In the genomic region with DNA sequence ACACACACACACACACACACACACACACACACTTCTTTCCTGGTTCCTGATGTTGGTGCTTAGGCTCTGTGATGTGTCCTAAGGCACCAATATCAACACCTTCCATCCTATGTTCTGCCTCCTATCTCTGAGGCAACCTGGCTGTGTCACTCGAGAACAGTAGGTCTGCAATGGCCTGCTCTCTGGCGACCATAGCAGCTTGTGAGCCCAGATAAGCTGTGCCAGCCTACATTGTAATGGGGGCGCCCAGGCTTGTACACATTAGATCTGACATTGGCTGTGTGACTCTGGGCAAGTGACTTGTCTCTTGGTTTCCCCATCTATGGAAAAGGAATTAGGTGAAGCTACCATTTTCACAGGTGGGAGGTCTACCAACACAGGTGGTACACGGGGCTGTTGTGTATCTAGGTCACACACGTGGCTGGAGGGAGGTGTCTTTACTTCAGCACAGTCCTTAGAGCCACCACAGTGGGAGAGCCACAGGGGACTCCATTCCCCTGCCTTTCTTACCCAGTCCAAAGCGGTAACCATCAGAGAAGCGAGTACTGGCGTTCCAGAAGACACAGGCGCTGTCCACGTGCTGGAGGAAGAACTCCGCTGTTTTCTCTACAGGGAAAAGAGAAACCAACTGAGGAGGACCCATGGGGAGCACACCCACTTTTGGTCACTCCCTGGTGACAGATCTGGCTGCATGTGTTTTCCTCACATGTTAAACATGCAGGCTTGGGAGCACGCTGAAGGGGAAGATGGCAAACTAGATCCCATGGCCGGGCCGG, we compare ENCODE assay signal across 16 mouse cellular contexts. TPM values are rescaled to one million over a fixed set of nuclear protein-coding genes. Genes with fewer than 3 reads are reported as not detected.
DNase-seq lines count a peak whose midpoint lies in the region; ATAC-seq lines count a peak whose summit lies in the region.
"Had no signal": no experiment of that assay in that cellular context is flagged by ENCODE, and none has a peak within 500 bp of the region (broad histone marks: within the 10 kb centered on the region; RNA-seq: fewer than 3 reads in every experiment).

No protein-coding gene starts in this region.

- H3K4me2 ChIP-seq in lung, embryonic 16.5 days (ENCODE audit: low read depth, low read length): peak overlapping the region; percentile 3; the same call in 1 of the 2 replicates
- peak overlapping the region; percentile 33 for H3K4me2 ChIP-seq in liver, embryonic 16.5 days (ENCODE audit: low read depth, low read length)
- no peak overlapping the region for H3K4me2 ChIP-seq in stomach, embryonic 15.5 days
- H3K4me2 ChIP-seq: heart, embryonic 12.5 days had no signal

- DNase-seq in lung, postnatal 4 days: no peak
- no peak for DNase-seq in frontal cortex, adult 2 months (ENCODE audit: extremely low spot score in 1 of 2, low spot score in 1 of 2)
- DNase-seq in urinary bladder, adult 2 months (ENCODE audit: low spot score): no peak
- DNase-seq in thymus, adult 18-20 months: no peak
- DNase-seq: adrenal gland, postnatal 36 days; gastrocnemius, postnatal 25 days; kidney, postnatal 4 days; layer of hippocampus, postnatal 36 days; right cerebral cortex, postnatal 25 days had no signal

- H3K9ac ChIP-seq in lung, embryonic 16.5 days (ENCODE audit: low read length): no peak overlapping the region
- no peak overlapping the region for H3K9ac ChIP-seq in liver, embryonic 16.5 days (ENCODE audit: low read depth, low read length)
- no peak overlapping the region for H3K9ac ChIP-seq in stomach, embryonic 15.5 days
- H3K9ac ChIP-seq: heart, embryonic 12.5 days had no signal

- H3K36me3 ChIP-seq in lung, embryonic 16.5 days (ENCODE audit: control insufficient read depth, insufficient read depth, low read length): peaks cover 16% of the 10 kb centered on the region
- H3K36me3 ChIP-seq in liver, embryonic 16.5 days (ENCODE audit: control insufficient read depth, insufficient read depth): peaks cover 39% of the 10 kb centered on the region
- peaks cover 42% of the 10 kb centered on the region for H3K36me3 ChIP-seq in stomach, embryonic 15.5 days

- H3K9me3 ChIP-seq in lung, embryonic 16.5 days (ENCODE audit: control insufficient read depth, low read length): no peaks in the 10 kb centered on the region
- H3K9me3 ChIP-seq in liver, embryonic 16.5 days (replicated peaks; ENCODE audit: control insufficient read depth, low read length): no peaks in the 10 kb centered on the region; the same call in 1 of the 2 replicates
- no peaks in the 10 kb centered on the region for H3K9me3 ChIP-seq in stomach, embryonic 15.5 days
- H3K9me3 ChIP-seq: heart, embryonic 12.5 days had no signal

- peak; percentile 55 for ATAC-seq in lung, embryonic 16.5 days (ENCODE audit: low read depth)
- peak; percentile 84; the same call in 1 of the 2 replicates for ATAC-seq in common myeloid progenitor, adult 5-6 weeks (replicated peaks; ENCODE audit: low read depth, poor library complexity, severe bottlenecking)
- peak; percentile 97 for ATAC-seq in liver, embryonic 16.5 days (ENCODE audit: low read depth)
- ATAC-seq in stomach, embryonic 15.5 days (ENCODE audit: insufficient read depth, low FRiP score, low read depth): peak; percentile 83

- peak overlapping the region; percentile 36; the same call in 1 of the 2 replicates for H3K27ac ChIP-seq in lung, embryonic 16.5 days (ENCODE audit: low read length)
- peak overlapping the region; percentile 38 for H3K27ac ChIP-seq in liver, embryonic 16.5 days (ENCODE audit: low read length)
- no peak overlapping the region; the same call in 1 of the 2 replicates for H3K27ac ChIP-seq in stomach, embryonic 15.5 days

- H3K4me3 ChIP-seq in lung, embryonic 16.5 days (ENCODE audit: low read length): no peak overlapping the region
- no peak overlapping the region for H3K4me3 ChIP-seq in liver, embryonic 16.5 days (ENCODE audit: low read depth, low read length)
- no peak overlapping the region for H3K4me3 ChIP-seq in stomach, embryonic 15.5 days (replicated peaks)
- H3K4me3 ChIP-seq: heart, embryonic 12.5 days; myocyte had no signal

- H3K4me1 ChIP-seq in lung, embryonic 16.5 days (replicated peaks; ENCODE audit: control insufficient read depth, insufficient read depth, low read length): peaks cover 9% of the 10 kb centered on the region; the same call in 1 of the 2 replicates
- peaks cover 24% of the 10 kb centered on the region for H3K4me1 ChIP-seq in liver, embryonic 16.5 days (ENCODE audit: control insufficient read depth, low read depth, low read length)
- 0 out of 2 replicates have a peak, but pooled peaks cover 3% of the 10 kb centered on the region for H3K4me1 ChIP-seq in stomach, embryonic 15.5 days

- whole genome bisulfite sequencing in lung, embryonic 16.5 days: 68% methylated on average over 14 of the region's 14 CpGs
- WGBS in liver, embryonic 16.5 days (ENCODE audit: insufficient replicate concordance): 59% methylated on average over 14 of the region's 14 CpGs
- WGBS in stomach, embryonic 15.5 days: 85% methylated on average over 14 of the region's 14 CpGs

- no peaks in the 10 kb centered on the region for H3K27me3 ChIP-seq in lung, embryonic 16.5 days (ENCODE audit: control insufficient read depth, insufficient read depth, low read depth, low read length)
- H3K27me3 ChIP-seq in liver, embryonic 16.5 days (ENCODE audit: control insufficient read depth, insufficient read depth, low read depth, low read length): no peaks in the 10 kb centered on the region
- no peaks in the 10 kb centered on the region for H3K27me3 ChIP-seq in stomach, embryonic 15.5 days (replicated peaks)
- H3K27me3 ChIP-seq: heart, embryonic 12.5 days had no signal

RNA-seq across cellular contexts. Expression of a gene that starts 35.1 kb away (rescaled TPM):
- polyA plus RNA-seq in lung, embryonic 16.5 days (2015; fragmentation: Nextera tagmentation; extraction: Ambion mirVana): 40.7 and 50.6 TPM in 2 replicates
- 49.1 and 58.7 TPM in 2 replicates for total RNA-seq in common myeloid progenitor, adult 5-6 weeks (2017)
- polyA plus RNA-seq in liver, embryonic 16.5 days (2015; fragmentation: Nextera tagmentation; extraction: Ambion mirVana): 28.6 and 28.8 TPM in 2 replicates
- 99.9 and 120 TPM in 2 replicates for polyA plus RNA-seq in stomach, embryonic 15.5 days (2015; fragmentation: Nextera tagmentation; extraction: Ambion mirVana)
- 26.0 and 26.2 TPM in 2 replicates for polyA plus RNA-seq in frontal cortex, adult 2 months (2012; rRNA removed)
- 103 and 115 TPM in 2 replicates for polyA plus RNA-seq in urinary bladder, adult 2 months (2012; rRNA removed)

RNA-seq across cellular contexts. Expression of a gene that starts 39.6 kb away (rescaled TPM):
- polyA plus RNA-seq in lung, embryonic 16.5 days (2015; fragmentation: Nextera tagmentation; extraction: Ambion mirVana): 45.9 and 51.5 TPM in 2 replicates
- total RNA-seq in common myeloid progenitor, adult 5-6 weeks (2017): 5.8 and 10.2 TPM in 2 replicates
- 37.7 and 39.6 TPM in 2 replicates for polyA plus RNA-seq in liver, embryonic 16.5 days (2015; fragmentation: Nextera tagmentation; extraction: Ambion mirVana)
- polyA plus RNA-seq in stomach, embryonic 15.5 days (2015; fragmentation: Nextera tagmentation; extraction: Ambion mirVana): 78.2 and 81.0 TPM in 2 replicates
- polyA plus RNA-seq in frontal cortex, adult 2 months (2012; rRNA removed): 88.1 and 100.0 TPM in 2 replicates
- 313 and 368 TPM in 2 replicates for polyA plus RNA-seq in urinary bladder, adult 2 months (2012; rRNA removed)

RNA-seq across cellular contexts. Expression of a gene that starts 58.8 kb away (rescaled TPM):
- 11.8 and 12.7 TPM in 2 replicates for polyA plus RNA-seq in lung, embryonic 16.5 days (2015; fragmentation: Nextera tagmentation; extraction: Ambion mirVana)
- total RNA-seq in common myeloid progenitor, adult 5-6 weeks (2017): 6.0 and 6.8 TPM in 2 replicates
- polyA plus RNA-seq in liver, embryonic 16.5 days (2015; fragmentation: Nextera tagmentation; extraction: Ambion mirVana): 1.3 and 1.6 TPM in 2 replicates
- polyA plus RNA-seq in stomach, embryonic 15.5 days (2015; fragmentation: Nextera tagmentation; extraction: Ambion mirVana): 7.7 and 10.5 TPM in 2 replicates
- 29.6 and 35.7 TPM in 2 replicates for polyA plus RNA-seq in frontal cortex, adult 2 months (2012; rRNA removed)
- polyA plus RNA-seq in urinary bladder, adult 2 months (2012; rRNA removed): 10.4 and 10.6 TPM in 2 replicates

RNA-seq across cellular contexts. Expression of a gene that starts 59.0 kb away (rescaled TPM):
- 16.8 and 18.6 TPM in 2 replicates for polyA plus RNA-seq in lung, embryonic 16.5 days (2015; fragmentation: Nextera tagmentation; extraction: Ambion mirVana)
- total RNA-seq in common myeloid progenitor, adult 5-6 weeks (2017): 7.8 and 11.9 TPM in 2 replicates
- polyA plus RNA-seq in liver, embryonic 16.5 days (2015; fragmentation: Nextera tagmentation; extraction: Ambion mirVana): 4.7 and 5.9 TPM in 2 replicates
- 10.3 and 10.9 TPM in 2 replicates for polyA plus RNA-seq in stomach, embryonic 15.5 days (2015; fragmentation: Nextera tagmentation; extraction: Ambion mirVana)
- polyA plus RNA-seq in frontal cortex, adult 2 months (2012; rRNA removed): 10.9 and 13.1 TPM in 2 replicates
- polyA plus RNA-seq in urinary bladder, adult 2 months (2012; rRNA removed): 82.5 and 102 TPM in 2 replicates
- polyA plus RNA-seq: C2C12 had no signal
